Mouse (Mus musculus): Measurements from ENCODE around the gene Ccdc191. TPM values are rescaled to one million over a fixed set of nuclear protein-coding genes. Genes with fewer than 3 reads are reported as not detected.

The Ccdc191 gene
- total and polyA plus RNA-seq, 3 experiments, result 5.1 to 7.0 TPM; not detected in 1

DNA sequence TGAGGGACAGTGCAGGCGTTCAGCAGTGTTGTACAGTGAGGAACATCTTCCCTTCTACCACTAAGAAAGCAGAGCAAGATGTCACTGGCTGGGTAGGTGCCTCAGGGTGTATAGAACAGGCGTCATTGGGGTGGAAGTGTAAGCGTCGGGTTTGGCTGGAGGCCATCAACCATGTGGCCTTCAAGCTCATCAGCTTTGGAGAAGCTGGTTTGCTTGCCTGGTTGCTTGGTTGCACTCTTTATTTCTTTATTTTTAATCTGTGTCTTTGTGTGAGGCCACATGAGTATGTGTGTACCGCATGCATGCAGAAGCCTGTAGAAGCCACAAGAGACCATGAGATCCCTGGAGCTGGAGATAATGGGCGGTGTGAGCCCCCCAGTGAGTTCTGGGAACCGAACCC lies 42.7 kb downstream of the Ccdc191 start:
- Histone ChIP-seq H3K27ac (ENCODE audit: control insufficient read depth, low read depth, low read length) (no peak overlapping the region), H3K79me2 (ENCODE audit: control insufficient read depth, insufficient read depth, low read length, poor library complexity) (no peaks in the 10 kb centered on the region), H3K27me3 (ENCODE audit: control insufficient read depth in 1 of 2, insufficient read depth in 2 of 2, low read length in 2 of 2) (no peaks in the 10 kb centered on the region), H3K9me3 (replicated peaks; ENCODE audit: insufficient read depth, low read length) (no peaks in the 10 kb centered on the region), H3K4me1 (ENCODE audit: control insufficient read depth in 1 of 2, insufficient read depth in 2 of 2, low read length in 2 of 2) (peaks cover 2 to 3% of the 10 kb centered on the region in 2 experiments; a peak in 3 of 4 replicates), H3K9ac (ENCODE audit: control insufficient read depth, low read depth, low read length, poor library complexity, severe bottlenecking) (no peak overlapping the region), H3K4me3 (ENCODE audit: control insufficient read depth in 1 of 2, insufficient read depth in 1 of 2, low read depth in 2 of 2, low read length in 2 of 2) (no peak overlapping the region), H3K36me3 (ENCODE audit: control insufficient read depth in 1 of 2, insufficient read depth in 2 of 2, low read length in 2 of 2) (peaks cover 0 to 6% of the 10 kb centered on the region in 2 experiments; a peak in 2 of 4 replicates)
- no peak for TF ChIP-seq MAX (IDR thresholded peaks at IDR 0.05; ENCODE audit: low read length)
- DNase-seq (ENCODE audit: low read depth, low spot score), result no peak

DNA sequence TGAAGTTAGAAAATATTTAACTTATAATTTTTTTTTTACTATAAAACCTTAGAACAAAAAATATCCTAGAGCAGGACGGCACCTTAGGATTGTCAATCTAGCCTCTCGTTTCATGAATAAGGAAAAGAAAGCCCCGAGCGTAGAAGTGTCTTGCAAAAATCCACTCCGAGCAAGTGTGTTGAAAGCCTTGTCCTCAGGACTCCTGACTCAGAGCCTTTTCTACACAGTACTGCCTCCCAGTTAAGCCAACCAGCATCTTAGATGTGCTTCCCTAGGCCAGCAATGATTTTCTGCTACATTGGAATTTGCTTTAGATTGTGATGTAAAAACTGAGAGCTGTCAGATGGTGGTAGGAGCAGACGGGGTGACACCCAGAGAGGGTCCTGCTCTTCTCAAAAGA lies 43.4 kb downstream of the Ccdc191 start:
- Histone ChIP-seq H3K4me1 (ENCODE audit: control insufficient read depth in 1 of 2, insufficient read depth in 2 of 2, low read length in 2 of 2) (peaks cover 2 to 3% of the 10 kb centered on the region in 2 experiments; a peak in 3 of 4 replicates), H3K36me3 (ENCODE audit: control insufficient read depth in 1 of 2, insufficient read depth in 2 of 2, low read length in 2 of 2) (peaks cover 0 to 6% of the 10 kb centered on the region in 2 experiments; a peak in 2 of 4 replicates), H3K27me3 (ENCODE audit: control insufficient read depth in 1 of 2, insufficient read depth in 2 of 2, low read length in 2 of 2) (no peaks in the 10 kb centered on the region), H3K4me3 (ENCODE audit: control insufficient read depth in 1 of 2, insufficient read depth in 1 of 2, low read depth in 2 of 2, low read length in 2 of 2) (no peak overlapping the region), H3K79me2 (ENCODE audit: control insufficient read depth, insufficient read depth, low read length, poor library complexity) (no peaks in the 10 kb centered on the region), H3K9ac (ENCODE audit: control insufficient read depth, low read depth, low read length, poor library complexity, severe bottlenecking) (no peak overlapping the region), H3K9me3 (replicated peaks; ENCODE audit: insufficient read depth, low read length) (no peaks in the 10 kb centered on the region), H3K27ac (ENCODE audit: control insufficient read depth, low read depth, low read length) (no peak overlapping the region)
- TF ChIP-seq POLR2AphosphoS5 (IDR thresholded peaks at IDR 0.05; ENCODE audit: borderline replicate concordance, low read depth, low read length) (no peak), E2F4 (IDR thresholded peaks at IDR 0.05; ENCODE audit: borderline replicate concordance, low read depth, low read length) (no peak), MXI1 (IDR thresholded peaks at IDR 0.05; ENCODE audit: low read depth, low read length) (no peak), MAX (IDR thresholded peaks at IDR 0.05; ENCODE audit: low read length) (no peak), ETS1 (IDR thresholded peaks at IDR 0.05; ENCODE audit: low read depth, low read length) (no peak), MEF2A (IDR thresholded peaks at IDR 0.05; ENCODE audit: extremely low read depth, insufficient replicate concordance, low read depth, low read length, poor library complexity, severe bottlenecking) (no peak), MYB (IDR thresholded peaks at IDR 0.05; ENCODE audit: low read depth, low read length) (no peak), SIN3A (IDR thresholded peaks at IDR 0.05; ENCODE audit: low read length) (no peak)
- DNase-seq (ENCODE audit: low read depth, low spot score), result no peak

DNA sequence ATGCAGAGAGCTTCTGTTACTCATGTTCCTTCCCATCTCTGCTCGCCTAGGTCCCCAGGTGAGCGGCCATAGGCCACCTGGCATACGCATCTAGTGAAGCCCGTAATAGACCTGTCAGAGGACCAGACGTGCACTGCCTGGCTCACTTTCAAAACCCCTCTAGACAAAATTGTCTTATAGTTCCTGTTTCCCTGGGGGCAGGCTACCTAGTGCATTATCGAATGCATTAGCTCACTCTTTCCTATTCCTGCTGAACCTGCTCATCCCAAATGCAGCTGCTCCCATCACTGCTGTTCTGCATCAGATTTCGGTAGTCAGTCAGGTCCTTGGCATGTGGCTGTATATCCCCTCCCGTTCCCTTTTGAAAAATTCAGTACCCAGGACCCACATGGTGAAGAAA lies 45.3 kb downstream of the Ccdc191 start:
- Histone ChIP-seq H3K27me3 (ENCODE audit: control insufficient read depth in 1 of 2, insufficient read depth in 2 of 2, low read length in 2 of 2) (no peaks in the 10 kb centered on the region), H3K9me3 (replicated peaks; ENCODE audit: insufficient read depth, low read length) (no peaks in the 10 kb centered on the region), H3K4me1 (ENCODE audit: control insufficient read depth in 1 of 2, insufficient read depth in 2 of 2, low read length in 2 of 2) (peaks cover 2 to 3% of the 10 kb centered on the region in 2 experiments; a peak in 3 of 4 replicates), H3K9ac (ENCODE audit: control insufficient read depth, low read depth, low read length, poor library complexity, severe bottlenecking) (no peak overlapping the region), H3K4me3 (ENCODE audit: control insufficient read depth in 1 of 2, insufficient read depth in 1 of 2, low read depth in 2 of 2, low read length in 2 of 2) (no peak overlapping the region), H3K27ac (ENCODE audit: control insufficient read depth, low read depth, low read length) (no peak overlapping the region), H3K79me2 (ENCODE audit: control insufficient read depth, insufficient read depth, low read length, poor library complexity) (no peaks in the 10 kb centered on the region), H3K36me3 (ENCODE audit: control insufficient read depth in 1 of 2, insufficient read depth in 2 of 2, low read length in 2 of 2) (peaks cover 0 to 6% of the 10 kb centered on the region in 2 experiments; a peak in 2 of 4 replicates)
- DNase-seq (ENCODE audit: low read depth, low spot score), result no peak
- TF ChIP-seq USF2 (IDR thresholded peaks at IDR 0.05; ENCODE audit: borderline replicate concordance in 1 of 2, insufficient read depth in 1 of 2, low read depth in 1 of 2, low read length in 2 of 2) (no peak), ELF1 (IDR thresholded peaks at IDR 0.05; ENCODE audit: low read depth, low read length) (no peak), SIN3A (IDR thresholded peaks at IDR 0.05; ENCODE audit: low read length) (no peak), NRF1 (IDR thresholded peaks at IDR 0.05; ENCODE audit: insufficient read depth, low read depth, low read length, poor library complexity, severe bottlenecking) (no peak), EP300 (IDR thresholded peaks at IDR 0.05; ENCODE audit: low read depth in 1 of 2, low read length in 2 of 2) (no peak), TAL1 (IDR thresholded peaks at IDR 0.05; ENCODE audit: low read length) (no peak), MXI1 (IDR thresholded peaks at IDR 0.05; ENCODE audit: low read depth, low read length) (no peak), BHLHE40 (IDR thresholded peaks at IDR 0.05; ENCODE audit: borderline replicate concordance, low read depth, low read length) (no peak), ZNF384 (IDR thresholded peaks at IDR 0.05; ENCODE audit: low read depth, low read length) (no peak), POLR2AphosphoS5 (IDR thresholded peaks at IDR 0.05; ENCODE audit: borderline replicate concordance, low read depth, low read length) (no peak), ZC3H11A (IDR thresholded peaks at IDR 0.05; ENCODE audit: low read depth, low read length) (no peak), GATA1 (IDR thresholded peaks at IDR 0.05; ENCODE audit: low read depth, low read length) (no peak), POLR2A (IDR thresholded peaks at IDR 0.05; ENCODE audit: control insufficient read depth in 1 of 2, insufficient read depth in 1 of 2, low read depth in 1 of 2, low read length in 2 of 2, poor library complexity in 1 of 2) (no peak)

All from MEL (cell line).